Mouse (Mus musculus) liver, adult 2 months (tissue): ENCODE results near the gene Selenoh. TPM values are rescaled to one million over a fixed set of nuclear protein-coding genes. Genes with fewer than 3 reads are reported as not detected.
A peak's percentile ranks its signal among the peaks of the same experiment; 100 is the strongest.

Experiments
- DNase-seq: peaks from one replicate; pipeline ENCODE4 v3.0.0-alpha.2; 2011; ENCODE audit warnings: low read depth, low spot score; ENCODE audit errors: extremely low read depth
- H3K27ac ChIP-seq: fragments of 200-500 bp; replicated peaks from 2 replicates; pipeline ENCODE4 v1.5.1; 2012; ENCODE audit warnings: low read depth, mild to moderate bottlenecking, control low read depth, inconsistent platforms, low read length; ENCODE audit not compliant: insufficient read depth
- H3K27me3 ChIP-seq: fragments of 200-500 bp; 2 replicates; pipeline ENCODE4 v1.6.1; 2012; ENCODE audit warnings: mild to moderate bottlenecking, moderate library complexity, low read length, inconsistent platforms; ENCODE audit not compliant: control insufficient read depth, insufficient read depth
- H3K36me3 ChIP-seq: fragments of 200-500 bp; 2 replicates; pipeline ENCODE4 v1.6.1; 2012; ENCODE audit warnings: low read length, inconsistent platforms; ENCODE audit not compliant: control insufficient read depth, insufficient read depth
- H3K4me1 ChIP-seq: fragments of 200-500 bp; 2 replicates; pipeline ENCODE4 v1.6.1; 2011; ENCODE audit warnings: low read length; ENCODE audit not compliant: control insufficient read depth, insufficient read depth
- H3K4me3 ChIP-seq: fragments of 200-500 bp; 2 replicates; pipeline ENCODE4 v1.5.1; 2011; ENCODE audit warnings: low read depth, mild to moderate bottlenecking, control low read depth, low read length, moderate library complexity; ENCODE audit not compliant: insufficient read depth
- H3K79me2 ChIP-seq: fragments of 200-500 bp; 2 replicates; pipeline ENCODE4 v1.6.1; 2012; ENCODE audit warnings: inconsistent platforms, mild to moderate bottlenecking, low read length, moderate library complexity; ENCODE audit not compliant: control insufficient read depth, insufficient read depth
- H3K9ac ChIP-seq: fragments of 200-500 bp; 2 replicates; pipeline ENCODE4 v1.6.1; 2012; ENCODE audit warnings: low read depth, mild to moderate bottlenecking, control low read depth, inconsistent platforms, low read length
- CTCF ChIP-seq: fragments of 200-500 bp; IDR thresholded peaks from 2 replicates; pipeline ENCODE4 v1.5.1; 2011; ENCODE audit warnings: low read depth, low read length, control low read depth
- POLR2A ChIP-seq: fragments of 200-500 bp; IDR thresholded peaks from 2 replicates; pipeline ENCODE4 v1.6.1; 2011; ENCODE audit warnings: low read length, control low read depth; ENCODE audit not compliant: insufficient read depth; ENCODE audit errors: extremely low read depth
- WGBS: fragments of 180-500 bp; shearing (Covaris S2); methylation state at CpG from one replicate; pipeline ENCODE4 v1.1.7; 2018; 5-methylcytosine and 5-hydroxymethylcytosine counted together
- polyA plus RNA-seq: library from polyadenylated mRNA; depleted of rRNA; stranded (reverse); fragments of >200 nt; gene quantifications from 2 replicates; pipeline ENCODE4 v1.2.3, GENCODE M21; 2012
- total RNA-seq: library from RNA; depleted of rRNA; stranded (reverse); fragments of >200 nt; gene quantifications from 2 replicates; pipeline ENCODE4 v1.2.3, GENCODE M21; 2014

The Selenoh gene
- total and polyA plus RNA-seq, 2 experiments: 19.6 to 27.3 TPM

DNA sequence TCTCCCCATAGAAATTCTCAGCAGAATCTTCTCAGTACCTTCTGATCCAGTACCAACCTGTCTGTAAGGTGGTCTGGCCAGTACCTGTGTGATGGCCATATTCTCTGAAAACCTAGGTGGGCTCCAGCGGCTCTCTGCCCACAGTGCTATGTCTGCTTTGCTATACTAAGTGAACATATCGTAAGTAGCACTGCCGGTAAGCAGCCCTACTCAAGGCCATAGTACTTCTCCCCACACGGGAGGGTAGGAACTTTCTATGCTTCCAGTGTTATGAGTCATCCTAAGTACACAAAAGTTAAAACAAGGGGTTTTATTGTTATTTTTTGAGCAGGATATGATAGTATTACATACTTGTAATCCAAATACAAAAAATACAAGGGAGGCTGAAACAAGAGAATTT, 36.6 kb downstream of the Selenoh start:
- H3K4me1 ChIP-seq: peaks cover 48% of the 10 kb centered on the region
- no peak overlapping the region; the same call in 1 of the 2 replicates for H3K9ac ChIP-seq
- 23% methylated on average over 4 of the region's 4 CpGs for WGBS
- H3K27me3 ChIP-seq: no peaks in the 10 kb centered on the region
- TF ChIP-seq POLR2A: no peak
- no peak for TF ChIP-seq CTCF
- H3K79me2 ChIP-seq: peaks cover 44% of the 10 kb centered on the region; the same call in 1 of the 2 replicates
- DNase-seq: no peak
- peak overlapping the region; percentile 99 for H3K27ac ChIP-seq
- H3K4me3 ChIP-seq: no peak overlapping the region
- 0 out of 2 replicates have a peak, but pooled peaks cover 2% of the 10 kb centered on the region for H3K36me3 ChIP-seq

DNA sequence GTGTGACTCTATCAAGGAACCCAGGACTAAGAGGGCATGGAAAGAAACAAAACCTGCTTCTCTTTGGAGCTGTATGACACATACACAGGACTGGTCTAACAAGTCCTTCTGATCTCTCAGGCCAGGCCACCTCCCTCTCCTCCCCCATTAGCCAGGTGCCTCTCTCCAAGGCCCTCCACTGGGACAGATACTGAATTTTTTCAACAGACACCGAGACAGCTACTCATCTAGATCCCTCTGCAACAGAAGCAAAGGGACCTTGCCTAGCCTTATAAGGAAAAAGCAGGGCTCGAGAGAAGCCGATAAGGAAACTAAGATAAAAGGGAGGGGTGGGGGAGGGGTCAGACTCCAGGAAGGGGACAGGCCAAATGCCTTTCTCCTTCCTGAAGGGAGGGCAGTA, 37.6 kb downstream of the Selenoh start:
- Histone ChIP-seq H3K4me3 (no peak overlapping the region), H3K27me3 (no peaks in the 10 kb centered on the region), H3K4me1 (peaks cover 48% of the 10 kb centered on the region), H3K36me3 (0 out of 2 replicates have a peak, but pooled peaks cover 2% of the 10 kb centered on the region), H3K27ac (peak overlapping the region; percentile 83), H3K79me2 (peaks cover 44% of the 10 kb centered on the region; the same call in 1 of the 2 replicates), H3K9ac (no peak overlapping the region; the same call in 1 of the 2 replicates)
- 2% methylated on average over 3 of the region's 3 CpGs for WGBS
- TF ChIP-seq POLR2A (no peak), CTCF (no peak)
- DNase-seq: no peak

DNA sequence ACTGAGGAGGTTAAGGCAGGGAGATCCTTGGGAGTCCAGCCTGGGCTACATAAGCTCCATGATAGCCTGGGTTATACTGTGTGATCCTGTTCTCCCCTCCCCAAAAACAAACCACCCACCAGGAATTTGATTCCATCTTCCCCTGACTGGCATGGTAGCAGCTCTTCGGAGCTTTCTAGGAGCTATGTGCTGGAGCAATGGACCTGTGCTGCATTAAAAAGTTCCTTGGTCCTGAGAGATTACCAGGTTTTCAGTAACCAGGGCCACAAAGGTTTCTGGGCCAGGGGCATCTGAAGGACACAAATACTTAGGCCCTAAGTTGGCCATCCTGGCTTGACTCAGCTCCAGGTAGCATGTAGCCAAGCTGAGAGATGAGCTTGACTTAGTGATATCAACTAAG, 38.6 kb downstream of the Selenoh start:
- 93% methylated on average over 1 of the region's 1 CpGs for WGBS
- DNase-seq: no peak
- peak overlapping the region; percentile 44 for H3K27ac ChIP-seq
- H3K9ac ChIP-seq: no peak overlapping the region
- peaks cover 41% of the 10 kb centered on the region; the same call in 1 of the 2 replicates for H3K79me2 ChIP-seq
- 0 out of 2 replicates have a peak, but pooled peaks cover 2% of the 10 kb centered on the region for H3K36me3 ChIP-seq
- peaks cover 45% of the 10 kb centered on the region for H3K4me1 ChIP-seq
- H3K27me3 ChIP-seq: no peaks in the 10 kb centered on the region
- H3K4me3 ChIP-seq: no peak overlapping the region
- TF ChIP-seq POLR2A (no peak), CTCF (no peak)

DNA sequence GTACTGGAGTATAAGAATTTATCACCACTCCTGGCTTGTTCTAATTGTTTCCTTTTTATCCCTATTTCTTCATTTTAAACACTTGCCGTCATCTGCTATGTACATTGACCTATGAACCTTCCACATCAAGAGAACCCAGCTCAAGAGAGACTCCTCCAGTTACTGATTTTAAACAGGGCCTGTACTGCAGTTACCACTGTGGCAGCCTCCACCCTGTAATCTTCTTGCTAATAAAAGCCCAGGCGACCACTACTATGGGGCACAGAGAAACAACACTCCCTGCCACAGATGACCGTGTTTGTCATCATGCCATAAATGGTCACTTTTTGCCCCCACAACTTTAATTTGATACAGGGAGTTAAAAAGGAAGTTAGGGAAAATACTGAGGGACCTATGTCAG, 43.5 kb downstream of the Selenoh start:
- Histone ChIP-seq H3K4me1 (peaks cover 28% of the 10 kb centered on the region), H3K79me2 (peaks cover 38% of the 10 kb centered on the region; the same call in 1 of the 2 replicates), H3K27me3 (no peaks in the 10 kb centered on the region), H3K36me3 (peaks cover 9% of the 10 kb centered on the region), H3K27ac (peak overlapping the region; percentile 44), H3K4me3 (no peak overlapping the region), H3K9ac (0 out of 2 replicates have a peak overlapping the region, but pooled peaks have one; percentile 11)
- DNase-seq: peak; percentile 65
- no peak for TF ChIP-seq POLR2A
- no peak for TF ChIP-seq CTCF
- WGBS: 17% methylated on average over 3 of the region's 3 CpGs

DNA sequence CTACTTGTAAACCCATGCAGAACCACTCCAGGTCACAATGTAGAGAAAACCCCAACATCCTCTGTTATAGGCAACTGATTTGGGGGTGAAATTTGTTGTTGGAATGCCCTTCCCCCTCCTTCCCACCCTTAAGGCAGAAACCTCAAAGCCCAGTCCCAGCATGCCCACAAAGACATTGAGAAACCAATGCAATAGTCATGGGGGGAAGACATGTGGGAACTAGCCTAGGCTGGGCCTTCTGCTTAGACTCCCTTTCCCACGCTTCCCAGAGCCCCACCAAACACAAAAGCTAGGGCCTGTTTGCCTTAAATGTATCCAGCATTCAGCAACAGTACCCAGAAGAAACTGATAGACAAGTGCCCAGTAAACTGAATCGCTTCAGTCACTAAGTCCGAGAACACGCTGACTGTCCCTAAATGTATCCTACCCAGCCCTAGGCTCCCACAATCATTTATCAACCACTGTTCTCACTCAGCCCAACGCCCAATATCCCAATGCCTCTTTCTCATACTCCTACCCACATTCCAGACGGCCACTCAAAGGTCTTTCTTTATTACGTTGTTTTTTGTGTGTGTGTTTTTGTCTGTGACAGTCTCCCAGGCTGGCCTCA, 44.1 kb downstream of the Selenoh start:
- Histone ChIP-seq H3K4me1 (peaks cover 25% of the 10 kb centered on the region), H3K27ac (peak overlapping the region; percentile 49), H3K36me3 (peaks cover 11% of the 10 kb centered on the region), H3K4me3 (no peak overlapping the region), H3K79me2 (peaks cover 32% of the 10 kb centered on the region; the same call in 1 of the 2 replicates), H3K27me3 (no peaks in the 10 kb centered on the region), H3K9ac (no peak overlapping the region)
- TF ChIP-seq CTCF: no peak
- no peak for TF ChIP-seq POLR2A
- 59% methylated on average over 7 of the region's 7 CpGs for WGBS
- DNase-seq: no peak

DNA sequence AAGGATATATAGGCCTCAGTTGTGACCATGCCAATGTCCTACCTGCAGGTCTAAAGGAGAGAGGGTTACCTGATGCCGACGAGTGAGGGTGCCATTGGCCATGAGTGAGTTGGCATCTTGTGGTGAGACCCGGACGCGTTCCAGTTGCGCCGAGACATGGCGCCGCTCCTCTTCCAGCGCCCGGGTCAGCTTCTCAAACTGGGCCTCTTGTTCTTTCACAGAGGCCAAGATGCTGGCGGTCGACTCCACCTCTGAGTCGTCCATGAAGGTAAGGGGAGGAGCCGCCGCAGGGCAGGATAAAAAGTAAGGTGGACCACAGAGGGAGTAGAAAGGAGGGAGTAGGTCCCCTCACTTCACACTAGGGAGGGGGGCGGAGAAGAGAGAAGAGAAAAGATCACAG, 46.4 kb downstream of the Selenoh start:
- no peak for DNase-seq
- H3K27ac ChIP-seq: peak overlapping the region; percentile 22
- H3K9ac ChIP-seq: no peak overlapping the region
- peaks cover 25% of the 10 kb centered on the region for H3K4me1 ChIP-seq
- H3K27me3 ChIP-seq: no peaks in the 10 kb centered on the region
- H3K79me2 ChIP-seq: peaks cover 30% of the 10 kb centered on the region; the same call in 1 of the 2 replicates
- peaks cover 29% of the 10 kb centered on the region for H3K36me3 ChIP-seq
- 90% methylated on average over 17 of the region's 17 CpGs for WGBS
- no peak overlapping the region for H3K4me3 ChIP-seq
- TF ChIP-seq CTCF (no peak), POLR2A (no peak)
